Mouse (Mus musculus) megakaryocyte, adult 5-6 weeks (primary cell): Measurements from ENCODE around the gene Stx17. TPM values are rescaled to one million over a fixed set of nuclear protein-coding genes. Genes with fewer than 3 reads are reported as not detected.

Experiments used
- ATAC-seq: 2 replicates; pipeline ENCODE4 v1.8.0; 2016; ENCODE audit warnings: mild to moderate bottlenecking, inconsistent platforms; ENCODE audit not compliant: poor library complexity, severe bottlenecking
- total RNA-seq, 2 experiments: library from RNA; stranded (forward) in 1 of 2; stranded (reverse) in 1 of 2; fragments of 153-499, 151-499 nt in 1 of 2; fragments of 221-1000, 200-1000 nt in 1 of 2; gene quantifications; 2 replicates each; pipeline versions ENCODE4 v1.2.3 to v1.2.4; 2015 to 2017

The Stx17 gene
- total RNA-seq, 2 experiments from 2014 or later = 15.1 to 16.7 TPM

DNA sequence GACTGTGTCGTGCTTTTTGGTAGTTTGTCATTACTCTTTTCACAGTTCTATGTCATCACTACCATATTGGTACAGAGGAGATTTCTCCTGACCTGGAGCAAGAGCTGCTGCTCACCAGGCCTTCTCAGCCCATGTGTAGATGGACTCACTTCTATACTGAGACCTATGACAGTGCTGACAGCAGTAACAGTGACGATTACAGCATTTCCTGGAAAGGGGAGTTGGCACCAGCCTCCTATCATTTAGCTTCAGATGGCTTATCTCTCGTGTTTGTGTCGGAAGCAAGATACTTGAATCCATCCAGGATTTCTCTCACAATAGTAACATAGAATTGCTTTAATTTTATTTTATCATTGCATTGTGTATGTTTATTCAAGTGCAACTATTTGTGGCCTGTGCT, 35.7 kb downstream of the Stx17 start:
- ATAC-seq = no peak

DNA sequence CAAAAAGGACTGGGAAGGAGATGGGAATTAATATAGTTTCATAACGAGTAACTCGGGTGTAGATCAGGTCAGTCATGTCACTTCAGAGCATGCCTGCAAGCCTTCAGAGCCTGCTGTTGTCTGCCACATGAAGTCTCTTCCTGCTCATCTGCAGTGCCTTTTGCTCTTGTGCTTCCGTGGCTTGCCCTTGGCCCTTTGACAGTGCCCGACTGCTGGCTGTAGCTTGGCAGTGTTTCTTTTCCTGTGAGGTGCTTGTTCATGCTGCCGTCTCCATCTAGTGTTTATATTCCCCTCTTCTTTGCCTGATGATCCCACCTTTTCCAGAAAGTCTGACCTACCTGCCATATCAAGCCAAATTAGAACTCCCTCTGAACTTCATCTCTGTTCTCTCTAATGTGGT, 39.1 kb downstream of the Stx17 start:
- no peak for ATAC-seq

DNA sequence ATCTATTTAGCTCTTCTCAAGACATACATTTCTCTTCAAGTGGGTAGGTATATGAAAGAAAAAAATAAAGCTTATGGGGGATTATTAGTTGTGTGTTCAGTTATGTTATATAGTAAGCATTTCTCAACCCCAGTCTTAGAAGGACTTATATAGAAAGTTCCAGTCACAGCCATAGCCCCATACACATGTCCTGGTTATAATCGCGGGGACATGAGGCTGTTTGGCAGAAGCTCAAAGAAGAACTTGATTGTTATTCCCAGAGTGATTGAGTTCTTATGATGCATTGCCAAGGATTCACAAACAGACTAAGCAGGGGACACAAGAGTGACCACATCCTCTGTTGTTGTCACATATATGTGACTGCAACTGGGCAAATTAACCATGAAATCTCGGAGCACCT, 51.0 kb downstream of the Stx17 start:
- no peak for ATAC-seq

DNA sequence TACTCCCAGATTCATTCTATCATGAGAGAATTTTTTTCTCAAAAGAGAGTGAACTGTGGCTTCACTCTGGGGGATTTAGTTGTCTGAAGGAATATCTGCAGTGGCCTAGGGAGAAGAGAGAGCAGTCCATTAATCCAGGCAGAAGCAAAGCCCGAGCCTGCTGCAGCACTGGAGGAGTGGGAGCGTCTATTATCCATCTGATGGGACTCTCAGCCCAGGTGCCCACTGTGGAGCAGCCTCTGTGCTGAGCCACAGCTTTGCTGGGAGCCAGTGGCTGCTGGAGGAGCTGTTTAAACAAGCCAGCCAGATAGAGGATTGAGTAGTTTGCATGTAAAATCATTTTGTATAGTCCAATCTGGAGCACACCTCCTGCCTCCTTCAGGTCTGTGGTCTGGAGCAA, 56.2 kb downstream of the Stx17 start:
- ATAC-seq = no peak

DNA sequence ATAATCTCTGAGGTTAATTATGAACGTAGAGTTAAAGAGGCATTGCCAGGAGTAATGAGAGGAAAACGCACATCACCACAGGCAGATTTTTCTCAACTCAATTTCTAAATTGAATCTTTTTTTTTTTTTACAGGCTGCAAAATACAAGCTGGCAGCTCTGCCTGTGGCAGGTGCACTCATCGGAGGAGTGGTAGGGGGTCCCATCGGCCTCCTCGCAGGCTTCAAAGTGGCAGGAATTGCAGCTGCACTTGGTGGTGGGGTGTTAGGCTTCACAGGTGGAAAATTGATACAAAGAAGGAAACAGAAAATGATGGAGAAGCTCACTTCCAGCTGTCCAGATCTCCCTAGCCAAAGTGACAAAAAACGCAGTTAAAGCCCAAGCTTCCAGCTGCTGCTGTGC, 56.7 kb downstream of the Stx17 start:
- ATAC-seq = no peak

DNA sequence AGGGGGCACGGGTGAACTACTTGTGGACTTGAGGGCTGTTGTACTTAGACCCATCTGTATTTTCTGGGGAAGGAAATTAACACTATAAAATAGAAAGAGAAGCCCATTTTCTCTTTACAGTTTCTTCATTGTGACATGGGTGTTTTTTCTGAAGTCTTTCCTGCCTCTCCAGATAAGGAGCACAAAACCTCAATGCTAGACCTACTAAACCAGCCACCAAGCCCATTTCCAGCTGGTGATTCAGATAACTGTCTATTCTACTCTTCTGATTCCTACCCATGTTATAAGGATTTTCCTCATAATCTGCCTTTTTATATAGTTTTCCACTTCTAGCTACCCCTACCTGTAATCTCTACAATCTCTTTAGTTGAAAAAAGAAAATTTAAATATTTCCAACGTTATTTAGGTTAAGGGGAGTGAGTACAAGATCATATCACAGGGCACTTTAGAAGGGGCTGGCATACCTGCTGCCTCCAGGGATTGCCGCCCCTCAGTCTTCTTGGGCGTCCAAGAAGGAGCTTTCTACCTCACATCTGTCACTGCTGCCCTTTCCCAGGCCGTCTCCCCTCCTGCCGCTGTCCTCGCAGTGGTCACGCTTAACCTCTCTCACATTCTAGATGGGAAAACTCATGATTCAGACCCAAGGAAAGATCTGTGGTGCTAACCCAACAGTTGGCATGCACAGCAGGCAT, 57.5 kb downstream of the Stx17 start:
- ATAC-seq = no peak

DNA sequence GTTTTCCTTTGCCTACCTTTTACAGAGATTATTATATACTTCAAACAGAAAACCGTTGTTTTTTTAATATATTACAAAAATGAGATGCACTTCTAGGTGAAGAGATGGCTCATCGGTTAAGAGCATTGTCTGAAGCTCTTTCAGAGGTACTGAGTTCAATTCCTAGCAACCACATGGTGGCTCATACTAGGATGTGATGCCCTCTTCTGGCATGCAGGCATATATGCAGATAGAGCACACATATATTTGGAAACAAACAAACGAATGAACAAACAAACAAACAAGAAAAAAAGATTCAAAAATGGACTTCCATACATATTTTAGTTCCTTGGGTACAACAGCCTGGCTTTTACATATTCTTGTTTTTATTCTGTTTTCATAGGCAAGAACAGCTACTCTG, 73.2 kb downstream of the Stx17 start:
- ATAC-seq = peak; percentile 43; the same call in 1 of the 2 replicates

DNA sequence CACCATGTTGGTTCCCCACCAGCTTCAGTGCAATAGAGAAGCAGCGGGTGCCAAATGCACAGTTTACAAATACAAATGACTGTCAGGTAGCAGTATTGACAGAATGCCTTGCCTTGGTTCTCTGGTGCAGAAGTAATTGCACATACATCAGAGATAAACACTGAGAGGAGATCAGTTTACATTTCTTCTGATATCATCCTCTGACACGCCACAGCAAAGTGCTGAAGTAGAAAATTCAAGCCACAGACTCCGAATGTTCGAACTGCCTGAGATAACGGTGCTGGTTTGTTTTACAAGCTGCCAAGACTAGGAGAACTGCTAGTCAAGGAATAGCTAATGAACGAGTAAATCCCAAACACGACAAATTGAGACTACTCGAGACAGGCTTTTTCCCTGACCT, 73.7 kb downstream of the Stx17 start:
- ATAC-seq = no peak

DNA sequence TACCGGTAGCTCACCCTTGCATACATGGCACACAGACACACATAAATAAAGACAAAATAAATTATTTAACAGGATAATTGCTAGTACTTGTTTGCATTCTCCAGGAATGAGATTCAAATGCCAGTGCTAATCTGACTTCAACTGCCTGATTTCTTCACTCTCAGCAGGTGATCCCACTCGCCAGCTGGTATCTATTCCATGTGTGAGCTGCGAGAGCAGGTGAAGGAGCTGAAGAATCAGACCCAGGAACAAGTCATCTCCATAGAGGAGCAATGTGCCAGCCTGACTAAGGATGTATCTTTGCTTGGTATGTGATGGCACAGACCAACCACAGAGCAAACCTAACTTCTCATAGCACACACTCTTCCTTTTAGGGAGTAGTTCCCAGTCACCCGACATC, 78.8 kb downstream of the Stx17 start:
- ATAC-seq = no peak

DNA sequence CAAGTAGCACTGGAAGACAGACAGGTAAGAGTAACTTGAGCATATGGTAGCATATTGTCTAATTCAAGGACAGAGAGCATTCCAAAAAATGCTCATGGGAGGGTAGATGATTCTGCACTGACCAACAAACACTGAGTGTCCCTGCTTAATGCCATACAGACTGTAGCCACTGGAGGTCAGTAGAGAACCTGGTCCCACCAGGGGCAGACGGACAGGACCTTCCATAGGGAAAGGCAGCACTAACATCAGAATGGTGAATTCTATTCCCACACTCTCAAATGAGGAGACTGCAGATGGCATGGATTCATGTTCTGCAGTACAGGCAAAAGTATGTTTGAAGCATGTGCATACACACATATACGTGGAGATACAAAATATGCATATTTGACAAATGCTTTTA, 100.5 kb downstream of the Stx17 start:
- ATAC-seq = peak; percentile 78

DNA sequence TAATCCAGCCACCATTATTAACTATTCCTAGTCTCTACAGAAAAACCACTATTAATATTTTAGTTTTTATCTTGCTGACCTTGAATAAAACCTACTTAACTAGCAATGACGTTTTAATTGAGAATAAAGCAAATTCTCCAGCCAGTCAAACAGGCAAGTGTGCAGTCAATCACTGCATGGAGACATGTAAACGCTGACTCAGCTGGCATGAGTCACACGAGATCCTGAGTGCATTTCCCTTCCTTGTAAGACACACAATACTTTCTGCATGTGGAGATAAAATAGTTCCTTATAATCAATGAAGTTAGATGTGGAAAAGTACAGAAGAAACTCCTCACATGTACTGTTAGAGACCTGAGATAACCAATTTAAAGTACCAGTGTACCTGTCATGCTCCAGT, 100.9 kb downstream of the Stx17 start:
- ATAC-seq = no peak

DNA sequence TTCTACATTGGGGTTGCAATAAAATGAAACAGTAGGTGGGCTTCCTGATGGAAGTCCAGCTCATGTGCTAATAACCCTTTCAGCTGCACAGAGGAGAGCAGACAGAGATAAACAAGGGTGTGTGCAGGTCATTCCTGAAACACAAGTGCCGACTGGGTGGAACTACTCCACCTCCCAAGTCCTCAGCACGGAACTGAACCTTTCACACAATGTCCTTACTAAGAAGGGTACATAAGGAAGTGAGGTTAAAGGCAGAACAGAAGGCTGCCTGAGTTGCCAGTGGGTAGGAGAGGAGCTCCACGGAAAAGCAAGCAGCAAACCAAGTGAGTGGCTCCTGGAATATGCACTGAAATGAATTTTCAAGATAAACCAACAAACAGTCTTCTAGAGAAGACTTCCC, 102.1 kb downstream of the Stx17 start:
- no peak for ATAC-seq

Other genes starting within 250 kb of the Stx17 start
- 1.6 and 2.4 TPM in 2 replicates for gene Nr4a3, start 79.8 kb upstream of the Stx17 start, total RNA-seq (2015)
- 0.04 and 0.73 TPM in 2 replicates for gene Nr4a3, start 79.8 kb upstream of the Stx17 start, total RNA-seq (2017)
- 77.7 and 87.1 TPM in 2 replicates for gene Erp44, start 154.6 kb downstream of the Stx17 start, total RNA-seq (2015)
- gene Erp44, start 154.6 kb downstream of the Stx17 start, total RNA-seq (2017) = 75.8 and 80.7 TPM in 2 replicates
- gene Invs, start 154.8 kb downstream of the Stx17 start, total RNA-seq (2015) = 4.0 TPM in 2 replicates
- gene Invs, start 154.8 kb downstream of the Stx17 start, total RNA-seq (2017) = 4.0 and 4.4 TPM in 2 replicates